Mouse (Mus musculus): ENCODE measurements around the gene Ccl27a. TPM values are rescaled to one million over a fixed set of nuclear protein-coding genes. Genes with fewer than 3 reads are reported as not detected.

The Ccl27a gene
- polyA plus RNA-seq, 1 experiment = 697 TPM

DNA sequence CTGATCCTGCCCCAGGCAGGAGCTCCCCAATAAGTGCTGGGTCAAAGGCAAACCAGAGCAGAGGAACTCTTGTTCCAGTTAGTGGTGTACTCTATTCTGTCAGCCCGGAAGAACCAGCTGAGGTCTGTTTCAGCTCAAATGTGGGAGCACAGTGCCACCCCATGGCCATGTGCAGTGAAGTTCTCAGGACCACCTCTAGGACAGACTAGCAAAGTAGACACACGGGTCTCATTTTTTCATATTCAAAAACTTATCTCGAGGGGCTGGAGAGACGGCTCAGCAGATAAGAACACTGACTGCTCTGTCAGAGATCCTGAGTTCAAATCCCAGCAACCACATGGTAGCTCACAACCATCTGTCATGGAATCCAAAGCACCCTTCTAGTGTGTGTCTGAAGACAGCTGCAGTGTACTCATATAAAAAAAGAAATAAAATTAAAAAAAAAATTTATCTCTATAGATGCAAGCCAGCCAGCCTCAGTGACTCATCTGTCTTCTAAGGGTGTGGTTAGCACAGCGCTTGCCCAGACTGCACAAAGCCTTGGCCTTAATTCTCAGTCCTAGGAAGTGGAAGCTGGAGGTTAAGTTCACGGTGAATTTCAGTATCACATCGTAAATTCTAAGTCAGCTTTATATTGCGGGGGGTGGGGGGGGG lies 36.3 kb downstream of the Ccl27a start:
- Histone ChIP-seq H3K4me1 (ENCODE audit: control insufficient read depth, insufficient read depth, low read length) (peaks cover 1% of the 10 kb centered on the region; the same call in 1 of the 2 replicates), H3K27ac (ENCODE audit: insufficient read depth, low read length) (no peak overlapping the region), H3K4me3 (ENCODE audit: insufficient read depth, low read length) (no peak overlapping the region)
- TF ChIP-seq CTCF (IDR thresholded peaks at IDR 0.05; ENCODE audit: extremely low read depth, insufficient read depth, low read length) (peak; percentile 91), POLR2A (IDR thresholded peaks at IDR 0.05; ENCODE audit: extremely low read depth, insufficient read depth, low read length) (no peak; the same call in 1 of the 2 replicates)

DNA sequence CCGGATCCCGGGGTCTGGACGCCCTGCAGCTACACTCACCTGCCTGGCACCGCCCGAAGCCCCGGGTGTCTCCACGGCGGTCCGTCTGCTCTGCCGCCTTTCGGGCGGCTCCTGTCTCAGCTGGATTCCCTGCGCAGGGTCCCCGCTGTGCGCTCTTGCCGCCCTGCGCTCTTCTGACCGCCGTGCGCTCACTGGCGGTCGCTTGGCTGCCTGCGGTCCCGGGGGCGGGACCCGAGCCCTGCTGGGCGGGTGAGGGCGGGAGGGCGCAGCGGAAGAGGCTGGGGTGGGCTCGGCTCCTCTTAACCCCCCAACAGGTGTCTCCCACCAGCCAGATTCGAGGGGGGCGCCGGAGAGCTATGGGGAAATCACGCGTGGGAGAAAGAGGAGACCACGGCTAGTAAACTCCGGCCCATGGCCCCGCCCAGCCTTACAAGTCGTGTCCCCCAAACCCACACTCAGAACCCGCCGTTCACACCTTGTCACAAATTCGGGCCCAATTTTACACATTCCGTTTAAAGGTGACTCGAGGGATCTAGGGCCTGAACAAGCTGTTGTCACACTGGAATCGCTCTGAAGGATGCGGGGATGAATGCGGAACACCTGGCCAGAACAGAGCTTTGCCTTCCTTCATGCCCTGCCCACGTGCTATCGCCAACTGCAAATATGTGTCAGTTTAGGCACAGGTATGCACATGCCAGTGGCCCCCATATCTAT lies 42.8 kb downstream of the Ccl27a start, which contains the start of gene Arid3c:
Arid3c (minus strand) TSS at position 91 of the 714 bp plus-strand sequence.
- no peaks in the 10 kb centered on the region for H3K4me1 ChIP-seq (ENCODE audit: control insufficient read depth, insufficient read depth, low read length)
- TF ChIP-seq CTCF (IDR thresholded peaks at IDR 0.05; ENCODE audit: extremely low read depth, insufficient read depth, low read length) = no peak
- TF ChIP-seq POLR2A (IDR thresholded peaks at IDR 0.05; ENCODE audit: extremely low read depth, insufficient read depth, low read length) = no peak
- no peak within 1 kb of the TSS for H3K27ac ChIP-seq (ENCODE audit: insufficient read depth, low read length)
- H3K4me3 ChIP-seq (ENCODE audit: insufficient read depth, low read length) = no peak within 1 kb of the TSS

DNA sequence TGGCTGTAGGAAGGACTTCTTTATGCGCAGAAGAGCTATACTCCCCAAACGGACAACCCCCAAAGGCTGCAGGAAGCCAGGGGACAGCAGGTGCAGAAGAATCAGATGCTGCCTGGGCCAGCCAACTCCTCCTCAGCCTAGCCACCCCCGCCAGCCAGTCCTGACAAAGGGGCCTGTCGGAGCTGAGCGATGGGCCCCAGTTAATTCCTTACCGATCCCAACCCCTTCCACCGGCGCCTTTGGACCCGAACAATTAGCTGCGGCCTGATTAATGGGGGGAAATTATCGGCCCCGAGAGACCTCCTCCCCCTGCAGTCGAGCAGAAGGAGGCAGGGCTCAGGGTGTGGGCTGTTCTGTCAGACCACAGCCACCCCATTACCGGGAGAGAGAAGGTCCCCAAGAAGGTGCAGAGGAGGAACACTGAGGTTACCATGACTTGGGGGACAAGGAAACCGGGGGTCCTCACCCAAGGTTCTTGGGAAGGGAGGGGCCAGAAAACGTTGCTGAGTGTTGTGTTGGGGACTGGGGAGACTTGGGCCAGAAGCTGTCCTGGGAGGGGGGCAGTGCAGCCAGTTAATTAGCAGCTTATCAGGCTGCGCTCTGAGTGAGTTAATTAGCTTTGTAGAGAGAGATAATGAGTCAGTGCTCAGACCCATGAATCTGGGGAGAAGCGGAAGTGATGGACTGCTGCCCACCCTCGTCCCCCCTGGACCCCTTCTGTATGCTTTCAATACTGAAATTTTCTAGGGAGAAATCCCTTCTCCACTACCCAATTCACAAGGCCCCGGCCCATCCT lies 47.0 kb downstream of the Ccl27a start:
- H3K4me3 ChIP-seq (ENCODE audit: insufficient read depth, low read length) = no peak overlapping the region
- TF ChIP-seq POLR2A (IDR thresholded peaks at IDR 0.05; ENCODE audit: extremely low read depth, insufficient read depth, low read length) (no peak), CTCF (IDR thresholded peaks at IDR 0.05; ENCODE audit: extremely low read depth, insufficient read depth, low read length) (no peak)
- H3K27ac ChIP-seq (ENCODE audit: insufficient read depth, low read length) = no peak overlapping the region
- peaks cover 2% of the 10 kb centered on the region; the same call in 1 of the 2 replicates for H3K4me1 ChIP-seq (ENCODE audit: control insufficient read depth, insufficient read depth, low read length)

DNA sequence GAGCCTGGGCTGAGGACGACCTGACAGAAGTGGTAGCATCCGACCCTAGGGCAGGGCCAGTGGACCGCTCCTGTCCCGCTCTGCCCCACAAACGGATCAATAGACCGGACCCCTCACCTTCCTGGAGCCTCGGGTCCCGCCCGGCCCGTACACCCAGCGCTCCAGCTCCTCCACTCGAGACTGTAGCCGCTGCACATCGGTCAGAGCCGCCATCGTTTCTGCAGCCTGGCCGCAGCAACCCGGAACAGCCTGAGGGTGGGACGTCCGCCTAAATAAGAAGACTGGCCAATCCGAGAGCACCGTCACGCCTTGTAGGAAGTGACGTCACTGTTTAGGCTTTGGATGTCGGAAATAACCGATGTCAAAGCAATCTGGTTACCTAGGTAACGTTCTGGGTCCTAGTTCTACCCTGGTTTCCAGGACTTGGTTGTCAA lies 51.1 kb downstream of the Ccl27a start, which contains the start of gene Dctn3:
Dctn3 (minus strand) TSS at position 253 of the 434 bp plus-strand sequence.
- no peak within 1 kb of the TSS for H3K27ac ChIP-seq (ENCODE audit: insufficient read depth, low read length)
- no peak for TF ChIP-seq CTCF (IDR thresholded peaks at IDR 0.05; ENCODE audit: extremely low read depth, insufficient read depth, low read length)
- TF ChIP-seq POLR2A (IDR thresholded peaks at IDR 0.05; ENCODE audit: extremely low read depth, insufficient read depth, low read length) = peak; percentile 96
- H3K4me3 ChIP-seq (ENCODE audit: insufficient read depth, low read length) = peak within 1 kb of the TSS; percentile 86

More for the DNA sequence above, 51.1 kb downstream of the Ccl27a start, which contains the start of gene Dctn3:
- peaks cover 5% of the 10 kb centered on the region; the same call in 1 of the 2 replicates for H3K4me1 ChIP-seq (ENCODE audit: control insufficient read depth, insufficient read depth, low read length)

Other genes starting within 250 kb of the Ccl27a start
- 159 and 165 TPM in 2 replicates for gene Fam219a, start 204.7 kb downstream of the Ccl27a start, polyA plus RNA-seq (2012; rRNA removed)
- gene Dnaic1, start 204.5 kb downstream of the Ccl27a start, polyA plus RNA-seq (2012; rRNA removed) = 9.8 and 12.5 TPM in 2 replicates
- gene Enho, start 133.9 kb downstream of the Ccl27a start, polyA plus RNA-seq (2012; rRNA removed) = 88.2 and 97.6 TPM in 2 replicates
- 59.8 and 67.8 TPM in 2 replicates for gene Cntfr, start 77.2 kb downstream of the Ccl27a start, polyA plus RNA-seq (2012; rRNA removed)
- 50.6 and 51.6 TPM in 2 replicates for gene Il11ra1, start 74.3 kb downstream of the Ccl27a start, polyA plus RNA-seq (2012; rRNA removed)
- gene Rpp25l, start 60.7 kb downstream of the Ccl27a start, polyA plus RNA-seq (2012; rRNA removed) = 31.6 and 37.4 TPM in 2 replicates
- gene Dctn3, start 51.1 kb downstream of the Ccl27a start, polyA plus RNA-seq (2012; rRNA removed) = 205 TPM in 2 replicates
- 0.34 and 0.46 TPM in 2 replicates for gene Arid3c, start 43.1 kb downstream of the Ccl27a start, polyA plus RNA-seq (2012; rRNA removed)
- 269 and 276 TPM in 2 replicates for gene Galt, start 19.0 kb downstream of the Ccl27a start, polyA plus RNA-seq (2012; rRNA removed)
- 80.7 and 83.9 TPM in 2 replicates for gene Sigmar1, start 18.1 kb downstream of the Ccl27a start, polyA plus RNA-seq (2012; rRNA removed)
- not detected in 2 replicates for gene Gm21541, start 129.4 kb upstream of the Ccl27a start, polyA plus RNA-seq (2012; rRNA removed)
- 59.6 and 75.3 TPM in 2 replicates for gene Gm20878, start 167.3 kb upstream of the Ccl27a start, polyA plus RNA-seq (2012; rRNA removed)
- 3.9 and 4.6 TPM in 2 replicates for gene Fam205a4, start 191.8 kb upstream of the Ccl27a start, polyA plus RNA-seq (2012; rRNA removed)